Mouse (Mus musculus): ENCODE data around the gene Ddx54. TPM values are rescaled to one million over a fixed set of nuclear protein-coding genes. Genes with fewer than 3 reads are reported as not detected.

Ddx54 gene
- polyA plus RNA-seq, 1 experiment from 2014 or later = 38.4 TPM

DNA sequence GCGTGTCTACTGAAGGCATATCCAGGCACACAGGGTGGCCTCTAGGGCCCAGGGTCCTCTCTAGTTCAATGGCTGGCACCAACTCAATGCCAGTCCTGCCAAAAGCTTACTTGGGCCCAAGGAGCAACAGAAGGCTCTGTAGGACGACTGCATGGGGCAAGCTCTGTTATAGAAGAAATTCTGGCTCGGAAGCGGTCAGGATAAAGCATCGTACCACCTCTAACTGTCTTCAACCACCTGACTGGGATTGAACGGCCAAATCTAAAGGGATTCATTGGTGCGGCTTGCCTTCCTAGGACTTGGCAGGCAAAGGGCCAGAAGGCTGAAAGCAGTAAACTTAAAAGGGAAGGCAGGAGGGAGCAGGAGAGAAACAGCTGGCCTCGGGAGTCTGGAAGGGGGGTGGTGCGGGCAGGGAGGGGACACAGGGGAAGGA lies 44.2 kb upstream of the Ddx54 start:
- ATAC-seq = peak; percentile 28; the same call in 1 of the 2 replicates
- Histone ChIP-seq H3K9ac (ENCODE audit: low read depth, low read length) (peak overlapping the region; percentile 20; the same call in 1 of the 2 replicates), H3K27ac (ENCODE audit: low read depth, low read length) (peak overlapping the region; percentile 90), H3K4me3 (ENCODE audit: low read length) (no peak overlapping the region), H3K9me3 (ENCODE audit: control insufficient read depth, low read length) (no peaks in the 10 kb centered on the region), H3K4me2 (ENCODE audit: low read length) (peak overlapping the region; percentile 37), H3K27me3 (replicated peaks; ENCODE audit: control insufficient read depth, insufficient read depth, low read length) (no peaks in the 10 kb centered on the region), H3K36me3 (ENCODE audit: control insufficient read depth, insufficient read depth, low read length) (no peaks in the 10 kb centered on the region), H3K4me1 (ENCODE audit: control insufficient read depth, insufficient read depth, low read depth, low read length) (peaks cover 72% of the 10 kb centered on the region)
- 30% methylated on average over 9 of the region's 9 CpGs for WGBS

DNA sequence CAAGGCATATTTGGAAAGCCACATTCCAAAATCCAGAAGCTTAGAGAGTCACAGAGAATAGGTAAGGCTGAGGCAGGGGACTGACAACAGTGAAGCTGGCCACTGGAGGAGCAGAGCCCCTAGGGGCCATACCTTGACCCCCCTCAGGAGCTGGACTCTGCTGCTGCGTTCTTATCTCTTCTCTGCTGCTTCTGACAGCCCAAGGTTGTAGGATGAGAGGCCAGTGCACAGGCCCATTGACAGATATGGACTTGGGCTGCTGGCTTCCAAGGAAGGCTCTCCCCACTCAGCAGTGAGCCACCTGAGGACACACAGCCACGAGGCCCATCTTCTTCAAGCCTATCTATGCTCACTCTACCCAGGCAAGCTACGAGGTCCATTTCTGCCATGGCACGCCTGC lies 43.6 kb upstream of the Ddx54 start:
- Histone ChIP-seq H3K27me3 (replicated peaks; ENCODE audit: control insufficient read depth, insufficient read depth, low read length) (no peaks in the 10 kb centered on the region), H3K36me3 (ENCODE audit: control insufficient read depth, insufficient read depth, low read length) (no peaks in the 10 kb centered on the region), H3K4me1 (ENCODE audit: control insufficient read depth, insufficient read depth, low read depth, low read length) (peaks cover 71% of the 10 kb centered on the region), H3K9me3 (ENCODE audit: control insufficient read depth, low read length) (no peaks in the 10 kb centered on the region), H3K4me2 (ENCODE audit: low read length) (no peak overlapping the region), H3K4me3 (ENCODE audit: low read length) (no peak overlapping the region), H3K9ac (ENCODE audit: low read depth, low read length) (no peak overlapping the region), H3K27ac (ENCODE audit: low read depth, low read length) (peak overlapping the region; percentile 90)
- 78% methylated on average over 4 of the region's 4 CpGs for WGBS
- no peak for ATAC-seq

DNA sequence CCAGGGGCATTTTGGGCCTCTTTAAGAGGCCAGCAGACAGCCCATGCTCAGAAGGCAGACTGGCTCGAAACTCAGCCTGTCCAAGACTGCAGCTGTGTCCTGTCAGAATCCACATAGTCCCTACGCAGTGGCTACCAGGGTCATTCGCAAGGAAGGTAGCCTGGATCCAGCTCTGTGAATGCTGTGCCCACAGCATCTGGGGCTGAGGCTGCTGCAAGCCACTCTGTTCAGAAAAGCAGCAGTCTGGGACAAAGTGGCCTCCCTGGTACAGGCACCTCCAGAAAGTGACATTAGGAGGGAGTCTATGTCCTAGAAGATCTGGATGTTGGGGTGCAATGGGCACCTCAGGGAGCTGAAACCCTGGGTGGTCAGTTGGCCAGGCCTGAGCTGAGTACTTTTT lies 42.7 kb upstream of the Ddx54 start:
- 80% methylated on average over 3 of the region's 3 CpGs for WGBS
- peak overlapping the region; percentile 16; the same call in 1 of the 2 replicates for H3K27ac ChIP-seq (ENCODE audit: low read depth, low read length)

DNA sequence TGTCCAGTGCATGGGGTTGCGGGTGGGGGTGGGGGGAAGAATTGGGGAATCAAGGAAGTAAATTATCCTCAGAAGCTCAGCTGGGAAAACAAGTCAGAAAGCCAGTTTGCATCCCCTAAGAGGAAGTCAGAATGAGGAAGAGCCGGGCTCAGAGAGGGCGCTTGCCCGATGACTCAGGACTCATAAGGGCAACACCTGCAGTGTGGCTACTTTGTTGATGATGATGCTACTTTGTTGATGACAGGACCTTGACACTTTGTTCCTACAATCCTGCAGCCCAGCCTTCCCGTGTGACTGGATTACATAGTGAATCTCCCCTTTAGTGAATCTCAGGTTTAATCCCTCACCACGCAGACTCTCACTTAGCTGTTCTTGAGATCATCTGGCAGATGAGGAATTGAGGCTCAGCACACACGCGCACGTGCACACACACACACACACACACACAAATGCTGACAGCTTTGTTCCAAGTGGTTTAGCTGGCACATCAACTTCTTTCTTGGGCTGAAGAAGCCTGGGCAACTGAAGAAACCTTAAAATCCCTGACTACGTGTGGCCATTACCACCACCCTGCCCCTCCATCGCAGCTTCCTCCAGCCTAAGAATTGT lies 42.1 kb upstream of the Ddx54 start:
- peaks cover 61% of the 10 kb centered on the region for H3K4me1 ChIP-seq (ENCODE audit: control insufficient read depth, insufficient read depth, low read depth, low read length)
- no peaks in the 10 kb centered on the region for H3K9me3 ChIP-seq (ENCODE audit: control insufficient read depth, low read length)
- no peaks in the 10 kb centered on the region for H3K36me3 ChIP-seq (ENCODE audit: control insufficient read depth, insufficient read depth, low read length)
- WGBS = 74% methylated on average over 11 of the region's 11 CpGs
- H3K4me3 ChIP-seq (ENCODE audit: low read length) = no peak overlapping the region
- no peak for ATAC-seq
- no peak overlapping the region for H3K4me2 ChIP-seq (ENCODE audit: low read length)
- H3K9ac ChIP-seq (ENCODE audit: low read depth, low read length) = peak overlapping the region; percentile 28; the same call in 1 of the 2 replicates
- no peaks in the 10 kb centered on the region for H3K27me3 ChIP-seq (replicated peaks; ENCODE audit: control insufficient read depth, insufficient read depth, low read length)
- H3K27ac ChIP-seq (ENCODE audit: low read depth, low read length) = peak overlapping the region; percentile 4

More for the DNA sequence above, 42.7 kb upstream of the Ddx54 start:
- no peak for ATAC-seq
- H3K9ac ChIP-seq (ENCODE audit: low read depth, low read length) = 0 out of 2 replicates have a peak overlapping the region, but pooled peaks have one; percentile 8
- H3K9me3 ChIP-seq (ENCODE audit: control insufficient read depth, low read length) = no peaks in the 10 kb centered on the region
- no peak overlapping the region for H3K4me2 ChIP-seq (ENCODE audit: low read length)
- no peaks in the 10 kb centered on the region for H3K27me3 ChIP-seq (replicated peaks; ENCODE audit: control insufficient read depth, insufficient read depth, low read length)
- peaks cover 67% of the 10 kb centered on the region for H3K4me1 ChIP-seq (ENCODE audit: control insufficient read depth, insufficient read depth, low read depth, low read length)
- no peaks in the 10 kb centered on the region for H3K36me3 ChIP-seq (ENCODE audit: control insufficient read depth, insufficient read depth, low read length)
- H3K4me3 ChIP-seq (ENCODE audit: low read length) = no peak overlapping the region

DNA sequence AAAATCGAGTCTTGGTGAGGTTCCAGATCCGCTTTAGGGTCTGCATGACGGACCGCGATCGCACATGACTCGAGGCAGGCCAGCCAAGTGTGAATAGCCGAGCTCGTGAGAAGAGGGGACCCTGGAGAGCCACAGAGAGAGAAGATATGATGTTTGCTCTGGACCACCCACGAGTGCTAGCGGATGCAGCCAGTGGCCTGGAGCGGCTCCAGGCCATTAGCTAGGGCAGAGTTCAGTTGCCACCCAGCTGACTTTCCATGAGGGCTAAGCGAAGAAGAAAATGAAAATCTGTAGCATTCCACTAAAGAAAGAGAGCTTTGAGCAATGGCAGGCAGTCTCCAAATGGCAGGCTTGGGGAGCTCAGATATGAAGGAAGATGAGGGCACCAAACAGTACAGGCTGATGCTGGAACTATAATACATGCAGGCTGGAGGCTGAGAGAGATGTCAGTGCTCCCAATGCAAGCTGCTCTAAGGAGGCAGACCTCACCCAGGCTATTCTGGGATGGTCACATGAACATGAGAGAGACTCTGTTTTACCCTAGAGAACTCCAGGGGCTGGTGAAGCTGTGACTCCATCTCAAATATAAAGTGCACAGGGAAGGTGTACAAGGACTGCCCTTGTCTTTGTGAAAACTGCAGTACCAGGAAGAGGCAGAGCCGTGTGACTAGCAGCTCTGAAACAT lies 41.3 kb upstream of the Ddx54 start:
- Histone ChIP-seq H3K27me3 (replicated peaks; ENCODE audit: control insufficient read depth, insufficient read depth, low read length) (no peaks in the 10 kb centered on the region), H3K9me3 (ENCODE audit: control insufficient read depth, low read length) (no peaks in the 10 kb centered on the region), H3K27ac (ENCODE audit: low read depth, low read length) (peak overlapping the region; percentile 6), H3K9ac (ENCODE audit: low read depth, low read length) (peak overlapping the region; percentile 28; the same call in 1 of the 2 replicates), H3K36me3 (ENCODE audit: control insufficient read depth, insufficient read depth, low read length) (no peaks in the 10 kb centered on the region), H3K4me3 (ENCODE audit: low read length) (no peak overlapping the region), H3K4me2 (ENCODE audit: low read length) (no peak overlapping the region), H3K4me1 (ENCODE audit: control insufficient read depth, insufficient read depth, low read depth, low read length) (peaks cover 53% of the 10 kb centered on the region)
- ATAC-seq = no peak
- WGBS = 32% methylated on average over 14 of the region's 14 CpGs

DNA sequence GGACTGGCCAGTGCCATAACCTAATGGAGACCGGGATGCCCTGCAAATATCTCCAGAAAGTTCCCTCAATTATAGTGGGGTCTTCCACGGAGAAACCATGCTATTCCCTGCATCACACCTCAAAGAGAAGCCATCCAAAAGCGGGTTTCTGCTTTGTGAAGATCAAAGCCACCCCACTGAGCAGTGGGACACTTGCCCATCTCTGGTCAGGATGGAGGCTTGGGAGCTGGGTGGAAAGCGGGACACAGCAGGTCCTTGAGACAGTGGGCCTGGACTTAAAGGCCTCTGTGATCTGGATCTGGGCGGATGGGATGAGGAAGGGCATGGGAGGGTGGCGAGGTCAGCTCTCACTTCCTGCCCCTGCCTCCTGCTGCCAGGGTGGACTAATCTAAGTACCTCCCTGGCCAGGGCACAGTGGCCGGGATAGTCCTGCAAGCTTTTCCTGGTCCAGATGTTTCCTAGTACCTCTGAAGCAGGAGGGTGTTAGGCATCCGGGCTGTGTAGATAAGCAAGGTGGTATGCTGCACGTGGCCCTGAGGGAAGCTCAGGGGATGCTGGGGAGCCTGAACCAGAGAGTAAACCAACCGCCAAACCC lies 38.0 kb upstream of the Ddx54 start:
- Histone ChIP-seq H3K4me2 (ENCODE audit: low read length) (no peak overlapping the region), H3K4me1 (ENCODE audit: control insufficient read depth, insufficient read depth, low read depth, low read length) (peaks cover 38% of the 10 kb centered on the region), H3K4me3 (ENCODE audit: low read length) (no peak overlapping the region), H3K9me3 (ENCODE audit: control insufficient read depth, low read length) (no peaks in the 10 kb centered on the region), H3K27me3 (replicated peaks; ENCODE audit: control insufficient read depth, insufficient read depth, low read length) (no peaks in the 10 kb centered on the region), H3K9ac (ENCODE audit: low read depth, low read length) (no peak overlapping the region), H3K27ac (ENCODE audit: low read depth, low read length) (no peak overlapping the region), H3K36me3 (ENCODE audit: control insufficient read depth, insufficient read depth, low read length) (no peaks in the 10 kb centered on the region)
- ATAC-seq = no peak
- 72% methylated on average over 10 of the region's 10 CpGs for WGBS

DNA sequence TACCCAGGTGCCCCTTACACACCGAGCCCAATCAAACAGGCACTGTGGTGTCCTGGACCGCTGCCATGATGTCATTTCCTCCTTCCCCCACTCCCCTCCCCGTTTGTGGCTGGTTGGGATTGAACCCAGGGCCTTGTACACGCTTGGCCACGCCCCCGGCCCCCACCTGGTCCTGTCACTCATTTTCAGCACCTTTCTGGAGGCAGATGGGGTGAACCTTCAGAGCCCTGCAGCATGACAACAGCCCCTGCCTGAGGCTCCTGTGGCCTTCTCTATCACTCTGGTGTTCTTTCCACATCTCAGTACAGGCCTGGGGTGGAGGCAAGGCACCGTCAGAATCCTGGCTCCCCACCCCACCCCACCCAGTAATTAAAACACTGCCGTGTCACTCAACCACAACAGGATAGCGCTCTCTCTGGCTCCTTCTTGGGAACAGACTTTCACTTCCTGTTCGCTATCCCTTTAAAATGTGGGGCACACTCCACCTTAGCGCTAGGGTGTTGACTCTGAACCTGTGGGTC lies 35.7 kb upstream of the Ddx54 start:
- no peaks in the 10 kb centered on the region for H3K9me3 ChIP-seq (ENCODE audit: control insufficient read depth, low read length)
- 80% methylated on average over 11 of the region's 11 CpGs for WGBS
- no peak overlapping the region for H3K4me2 ChIP-seq (ENCODE audit: low read length)
- no peak overlapping the region for H3K9ac ChIP-seq (ENCODE audit: low read depth, low read length)
- no peak overlapping the region for H3K27ac ChIP-seq (ENCODE audit: low read depth, low read length)
- no peak overlapping the region for H3K4me3 ChIP-seq (ENCODE audit: low read length)
- H3K36me3 ChIP-seq (ENCODE audit: control insufficient read depth, insufficient read depth, low read length) = 0 out of 2 replicates have a peak, but pooled peaks cover under 1% of the 10 kb centered on the region
- ATAC-seq = no peak
- H3K27me3 ChIP-seq (replicated peaks; ENCODE audit: control insufficient read depth, insufficient read depth, low read length) = no peaks in the 10 kb centered on the region
- peaks cover 21% of the 10 kb centered on the region for H3K4me1 ChIP-seq (ENCODE audit: control insufficient read depth, insufficient read depth, low read depth, low read length)

DNA sequence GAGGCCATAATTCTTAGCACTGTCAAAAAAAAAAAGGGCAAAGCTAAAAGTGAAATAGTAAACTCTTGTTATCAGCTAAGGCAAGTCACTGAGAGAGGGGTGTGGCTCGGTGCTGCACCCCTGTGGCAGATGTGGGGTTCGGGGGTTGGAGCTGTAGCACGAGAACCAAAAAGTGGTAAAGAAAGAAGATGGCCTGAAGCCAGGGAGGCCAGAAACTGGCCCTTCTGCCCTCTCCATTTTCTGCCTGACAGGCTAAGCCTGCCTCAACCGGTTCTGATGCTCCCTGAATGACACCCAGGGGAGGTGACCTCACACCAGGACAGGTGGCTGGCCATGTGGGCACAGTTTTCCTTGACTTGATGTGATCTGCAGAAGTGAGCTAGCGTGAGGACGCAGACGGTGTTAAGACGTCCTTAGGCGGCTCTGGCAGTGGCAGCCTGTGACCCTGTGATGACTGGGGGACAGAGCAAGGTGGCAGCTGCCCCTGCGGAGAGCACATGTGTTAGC lies 34.6 kb upstream of the Ddx54 start:
- H3K27me3 ChIP-seq (replicated peaks; ENCODE audit: control insufficient read depth, insufficient read depth, low read length) = no peaks in the 10 kb centered on the region
- H3K36me3 ChIP-seq (ENCODE audit: control insufficient read depth, insufficient read depth, low read length) = 0 out of 2 replicates have a peak, but pooled peaks cover 2% of the 10 kb centered on the region
- WGBS = 48% methylated on average over 10 of the region's 10 CpGs
- H3K9ac ChIP-seq (ENCODE audit: low read depth, low read length) = no peak overlapping the region
- no peak overlapping the region for H3K4me2 ChIP-seq (ENCODE audit: low read length)
- ATAC-seq = no peak
- H3K27ac ChIP-seq (ENCODE audit: low read depth, low read length) = peak overlapping the region; percentile 42; the same call in 1 of the 2 replicates
- H3K4me3 ChIP-seq (ENCODE audit: low read length) = no peak overlapping the region
- no peaks in the 10 kb centered on the region for H3K9me3 ChIP-seq (ENCODE audit: control insufficient read depth, low read length)
- peaks cover 18% of the 10 kb centered on the region for H3K4me1 ChIP-seq (ENCODE audit: control insufficient read depth, insufficient read depth, low read depth, low read length)
